Mouse (Mus musculus): ENCODE results near the gene Mul1.

GRCm38 (mm10) chr4:138434347-138435316 lies at the start of gene Mul1:
- TF ChIP-seq MYOD1 (IDR thresholded peaks at IDR 0.05; ENCODE audit: control insufficient read depth, insufficient read length, low read depth) (no peak), MYOG (IDR thresholded peaks at IDR 0.05; ENCODE audit: control insufficient read depth, extremely low read depth, insufficient read length) (no peak)
